Mouse (Mus musculus) hindbrain, embryonic 14.5 days (tissue): Measurements from ENCODE around the gene Rab19. TPM values are rescaled to one million over a fixed set of nuclear protein-coding genes. Genes with fewer than 3 reads are reported as not detected.
A peak's percentile ranks its signal among the peaks of the same experiment; 100 is the strongest.
"Not testable (repeated sequence)": the region's sequence is repeated elsewhere in the genome, so short reads cannot be mapped to it uniquely, and the experiment has no call there.

Experiments used
- ATAC-seq: fragments of 200-750 bp; cut with Nextera tagmentation; 2 replicates; pipeline ENCODE4 v1.8.0; 2017; ENCODE audit warnings: moderate number of reproducible peaks, mild to moderate bottlenecking, moderate TSS enrichment, moderate library complexity; ENCODE audit not compliant: low FRiP score
- DNase-seq: peaks from one replicate; pipeline ENCODE4 v3.0.0-alpha.2; 2015; ENCODE audit warnings: low spot score
- H3K27ac ChIP-seq: fragments of 300-500 bp; sonication (generic); 2 replicates; pipeline ENCODE4 v1.5.1; 2014; ENCODE audit warnings: mild to moderate bottlenecking, moderate library complexity
- H3K27me3 ChIP-seq: fragments of 300-500 bp; sonication (generic); 2 replicates; pipeline ENCODE4 v1.6.1; 2014; ENCODE audit warnings: mild to moderate bottlenecking, low read length, mixed read lengths; ENCODE audit not compliant: control insufficient read depth, insufficient read depth
- H3K36me3 ChIP-seq: fragments of 300-500 bp; sonication (generic); replicated peaks from 2 replicates; pipeline ENCODE4 v1.6.1; 2014; ENCODE audit not compliant: control insufficient read depth, insufficient read depth
- H3K4me1 ChIP-seq: fragments of 300-500 bp; sonication (generic); replicated peaks from 2 replicates; pipeline ENCODE4 v1.6.1; 2014; ENCODE audit warnings: antibody characterized with exemption, low read length, mixed read lengths; ENCODE audit not compliant: control insufficient read depth, insufficient read depth
- H3K4me2 ChIP-seq: fragments of 300-500 bp; sonication (generic); replicated peaks from 2 replicates; pipeline ENCODE4 v1.6.1; 2014; ENCODE audit warnings: mild to moderate bottlenecking, moderate library complexity
- H3K4me3 ChIP-seq: fragments of 300-500 bp; sonication (generic); replicated peaks from 2 replicates; pipeline ENCODE4 v1.5.1; 2014; ENCODE audit warnings: mild to moderate bottlenecking, low read length
- H3K9ac ChIP-seq: fragments of 300-500 bp; sonication (generic); 2 replicates; pipeline ENCODE4 v1.6.1; 2014
- H3K9me3 ChIP-seq: fragments of 300-500 bp; sonication (generic); 2 replicates; pipeline ENCODE4 v1.6.1; 2016; ENCODE audit warnings: low read length; ENCODE audit not compliant: control insufficient read depth
- WGBS: fragments of 180-500 bp; shearing (Covaris S2); extraction: QIAGEN DNeasy Blood & Tissue Kit; methylation state at CpG from one replicate; pipeline ENCODE4 v1.1.7; 2014; 5-methylcytosine and 5-hydroxymethylcytosine counted together
- polyA plus RNA-seq: library from polyadenylated mRNA; unstranded; fragments of >200 nt; fragmentation: Nextera tagmentation; extraction: Ambion mirVana; gene quantifications from 2 replicates; pipeline ENCODE4 v1.2.1, GENCODE M21; 2014

The Rab19 gene
- polyA plus RNA-seq, 1 experiment from 2014 or later: 0.40 TPM

DNA sequence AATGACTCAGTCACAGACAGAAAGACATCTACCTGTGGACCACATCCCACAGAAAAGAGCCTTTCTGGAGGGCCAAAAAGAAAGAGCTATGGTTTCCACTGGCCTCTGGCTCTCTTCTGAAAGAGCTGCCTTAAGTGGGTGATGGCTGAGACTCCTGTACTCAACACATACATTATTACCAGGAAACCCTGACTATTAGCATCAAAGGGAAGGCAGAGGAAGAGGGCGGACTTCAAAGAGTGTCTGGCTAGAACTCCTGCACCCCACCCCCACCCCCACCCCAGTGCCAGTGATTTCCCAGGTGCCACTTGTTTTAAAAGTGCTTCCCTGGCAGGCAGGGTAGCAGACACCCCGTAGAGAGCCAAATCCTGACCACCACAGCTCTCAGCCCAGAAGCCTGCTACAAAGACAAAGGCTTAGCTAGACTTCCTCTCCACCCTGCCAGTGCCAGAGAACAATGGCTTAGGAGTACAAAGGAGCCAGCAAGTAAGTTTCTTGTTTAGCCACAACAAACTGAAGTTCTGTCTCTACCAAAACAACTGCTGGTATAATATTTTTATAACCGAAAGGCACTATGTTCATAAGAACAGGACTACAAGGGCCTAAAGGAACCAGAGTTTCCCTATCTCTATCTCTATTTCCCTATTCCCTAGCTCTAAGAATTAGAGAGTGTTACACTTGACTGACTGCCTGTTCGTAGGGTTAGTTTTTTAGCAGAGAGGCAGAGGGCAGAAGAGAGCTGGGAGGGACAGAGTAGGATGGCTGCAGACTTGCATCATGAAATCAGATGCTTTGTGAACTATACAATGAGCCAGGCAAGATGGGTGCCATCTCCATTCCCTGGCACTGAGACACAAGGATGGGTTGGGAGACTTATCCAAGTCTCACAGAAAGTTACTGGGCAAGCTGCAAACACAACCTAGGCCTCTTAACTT lies 32.8 kb upstream of the Rab19 start:
- Histone ChIP-seq H3K27ac (peak overlapping the region; percentile 64), H3K4me1 (peaks cover 16% of the 10 kb centered on the region), H3K9ac (no peak overlapping the region), H3K36me3 (peaks cover 71% of the 10 kb centered on the region), H3K4me2 (no peak overlapping the region), H3K4me3 (no peak overlapping the region), H3K27me3 (no peaks in the 10 kb centered on the region), H3K9me3 (no peaks in the 10 kb centered on the region)
- WGBS: 14% methylated on average over 4 of the region's 4 CpGs
- ATAC-seq (no peak), DNase-seq (no peak)

- Histone ChIP-seq H3K36me3 (peaks cover 71% of the 10 kb centered on the region), H3K4me2 (no peak overlapping the region), H3K4me3 (no peak overlapping the region), H3K9ac (no peak overlapping the region), H3K27me3 (no peaks in the 10 kb centered on the region), H3K4me1 (peaks cover 16% of the 10 kb centered on the region), H3K27ac (peak overlapping the region; percentile 56; the same call in 1 of the 2 replicates), H3K9me3 (no peaks in the 10 kb centered on the region)
- WGBS: 44% methylated on average over 6 of the region's 6 CpGs
- DNase-seq (no peak), ATAC-seq (no peak)
Measured at GRCm38 (mm10) chr6:39348946-39349345, 32.0 kb upstream of the Rab19 start.

DNA sequence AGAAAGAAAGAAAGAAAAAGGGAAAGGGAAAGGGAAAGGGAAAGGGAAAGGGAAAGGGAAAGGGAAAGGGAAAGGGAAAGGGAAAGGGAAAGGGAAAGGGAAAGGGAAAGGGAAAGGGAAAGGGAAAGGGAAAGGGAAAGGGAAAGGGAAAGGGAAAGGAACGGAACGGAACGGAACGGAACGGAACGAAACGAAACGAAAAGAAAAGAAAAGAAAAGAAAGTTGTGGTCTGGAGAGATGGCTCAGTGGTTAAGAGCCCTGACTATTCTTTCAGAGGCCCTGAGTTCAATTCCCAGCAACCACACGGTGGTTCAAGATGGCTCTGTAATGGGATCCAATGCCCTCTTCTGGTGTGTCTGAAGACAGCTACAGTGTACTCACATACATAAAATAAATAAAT lies 21.8 kb upstream of the Rab19 start:
- not testable (repeated sequence) for DNase-seq, ATAC-seq, H3K4me1 ChIP-seq, H3K27me3 ChIP-seq, H3K27ac ChIP-seq, H3K4me3 ChIP-seq, H3K9ac ChIP-seq, H3K9me3 ChIP-seq, H3K4me2 ChIP-seq
- 98% methylated on average over 9 of the region's 9 CpGs for WGBS
- peaks cover 81% of the 10 kb centered on the region for H3K36me3 ChIP-seq

DNA sequence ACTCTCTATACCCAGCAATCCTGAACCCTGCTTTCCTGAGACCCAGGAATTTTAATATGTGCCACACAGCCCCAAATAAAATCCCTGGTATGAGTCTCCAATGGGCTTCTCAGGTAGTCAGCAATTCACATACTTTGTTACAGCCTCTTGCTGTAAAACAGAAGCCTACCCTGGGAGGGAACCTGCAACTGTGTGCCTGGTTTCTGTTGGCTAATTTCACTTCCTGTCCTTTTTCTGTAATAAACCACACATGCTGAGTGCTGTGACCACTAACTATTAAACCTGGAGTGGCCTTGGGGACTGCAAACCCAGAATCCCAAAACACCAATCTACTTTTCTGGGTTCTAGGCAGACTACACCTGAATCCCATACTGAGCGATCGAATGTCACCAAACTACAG lies 18.3 kb upstream of the Rab19 start:
- no peak overlapping the region for H3K4me3 ChIP-seq
- H3K9me3 ChIP-seq: no peaks in the 10 kb centered on the region
- H3K9ac ChIP-seq: no peak overlapping the region
- no peak overlapping the region for H3K27ac ChIP-seq
- no peak for ATAC-seq
- no peaks in the 10 kb centered on the region for H3K4me1 ChIP-seq
- no peak for DNase-seq
- no peaks in the 10 kb centered on the region for H3K27me3 ChIP-seq
- WGBS: 94% methylated on average over 2 of the region's 2 CpGs
- H3K4me2 ChIP-seq: no peak overlapping the region
- peaks cover 70% of the 10 kb centered on the region for H3K36me3 ChIP-seq

DNA sequence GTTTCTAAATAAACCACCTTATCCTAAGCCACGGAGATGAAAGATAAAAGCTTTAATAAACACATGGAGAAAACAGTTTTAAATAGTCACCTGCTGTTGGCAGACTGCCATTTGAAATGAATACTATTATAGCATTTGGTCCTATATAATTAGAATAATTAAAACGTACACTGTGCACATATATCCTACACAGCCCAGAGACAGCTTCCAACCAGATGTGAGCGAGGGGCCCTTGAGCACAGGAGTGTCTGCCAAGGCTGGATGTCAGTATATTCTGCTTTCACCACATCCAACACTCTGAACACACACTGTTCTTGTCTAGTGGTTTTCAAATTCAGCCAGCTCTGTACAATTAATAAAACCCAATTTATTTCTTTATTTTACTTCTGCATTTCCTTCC lies 11.3 kb upstream of the Rab19 start:
- DNase-seq: no peak
- H3K27ac ChIP-seq: no peak overlapping the region
- H3K36me3 ChIP-seq: peaks cover 19% of the 10 kb centered on the region
- 0 out of 2 replicates have a peak, but pooled peaks cover 4% of the 10 kb centered on the region for H3K4me1 ChIP-seq
- H3K4me2 ChIP-seq: no peak overlapping the region
- H3K27me3 ChIP-seq: no peaks in the 10 kb centered on the region
- H3K9ac ChIP-seq: no peak overlapping the region
- no peak for ATAC-seq
- H3K4me3 ChIP-seq: no peak overlapping the region
- WGBS: 81% methylated on average over 3 of the region's 3 CpGs
- H3K9me3 ChIP-seq: no peaks in the 10 kb centered on the region

GRCm38 (mm10) chr6:39372042-39372441 lies 8.9 kb upstream of the Rab19 start:
- H3K4me1 ChIP-seq: peaks cover 19% of the 10 kb centered on the region; the same call in 1 of the 2 replicates
- no peaks in the 10 kb centered on the region for H3K36me3 ChIP-seq
- ATAC-seq: no peak
- H3K4me3 ChIP-seq: no peak overlapping the region
- DNase-seq: no peak
- no peaks in the 10 kb centered on the region for H3K27me3 ChIP-seq
- no peak overlapping the region for H3K9ac ChIP-seq
- no peak overlapping the region for H3K27ac ChIP-seq
- H3K4me2 ChIP-seq: no peak overlapping the region
- no peaks in the 10 kb centered on the region for H3K9me3 ChIP-seq

- peaks cover 20% of the 10 kb centered on the region; the same call in 1 of the 2 replicates for H3K4me1 ChIP-seq
- H3K9ac ChIP-seq: no peak overlapping the region
- H3K9me3 ChIP-seq: no peaks in the 10 kb centered on the region
- WGBS: 63% methylated on average over 7 of the region's 7 CpGs
- ATAC-seq: no peak
- no peaks in the 10 kb centered on the region for H3K27me3 ChIP-seq
- H3K4me2 ChIP-seq: no peak overlapping the region
- no peak for DNase-seq
- H3K36me3 ChIP-seq: no peaks in the 10 kb centered on the region
- no peak overlapping the region for H3K4me3 ChIP-seq
- 0 out of 2 replicates have a peak overlapping the region, but pooled peaks have one; percentile 20 for H3K27ac ChIP-seq
Measured at GRCm38 (mm10) chr6:39372727-39373126, 8.2 kb upstream of the Rab19 start.

GRCm38 (mm10) chr6:39373301-39373955 lies 7.5 kb upstream of the Rab19 start:
- H3K4me1 ChIP-seq: peaks cover 22% of the 10 kb centered on the region; the same call in 1 of the 2 replicates
- H3K4me2 ChIP-seq: no peak overlapping the region
- no peak overlapping the region for H3K27ac ChIP-seq
- DNase-seq (no peak), ATAC-seq (no peak)
- H3K36me3 ChIP-seq: no peaks in the 10 kb centered on the region
- H3K4me3 ChIP-seq: no peak overlapping the region
- H3K9me3 ChIP-seq: no peaks in the 10 kb centered on the region
- no peak overlapping the region for H3K9ac ChIP-seq
- no peaks in the 10 kb centered on the region for H3K27me3 ChIP-seq
- 72% methylated on average over 4 of the region's 4 CpGs for WGBS

- H3K9me3 ChIP-seq: no peaks in the 10 kb centered on the region
- peak overlapping the region; percentile 91 for H3K9ac ChIP-seq
Measured at GRCm38 (mm10) chr6:39376775-39377174, 4.2 kb upstream of the Rab19 start.

More at GRCm38 (mm10) chr6:39376775-39377174, 4.2 kb upstream of the Rab19 start:
- 19% methylated on average over 9 of the region's 9 CpGs for WGBS
- no peaks in the 10 kb centered on the region for H3K36me3 ChIP-seq
- peak overlapping the region; percentile 95 for H3K4me3 ChIP-seq
- no peak overlapping the region; the same call in 1 of the 2 replicates for H3K27ac ChIP-seq
- peak overlapping the region; percentile 70 for H3K4me2 ChIP-seq
- DNase-seq: no peak
- 0 out of 2 replicates have a peak, but pooled peaks cover 10% of the 10 kb centered on the region for H3K27me3 ChIP-seq
- no peak for ATAC-seq
- peaks cover 22% of the 10 kb centered on the region; the same call in 1 of the 2 replicates for H3K4me1 ChIP-seq
